Mouse (Mus musculus): Measurements from ENCODE around the gene Cd209e.
"Not testable (repeated sequence)": the region's sequence is repeated elsewhere in the genome, so short reads cannot be mapped to it uniquely, and the experiment has no call there.

The Cd209e gene

DNA sequence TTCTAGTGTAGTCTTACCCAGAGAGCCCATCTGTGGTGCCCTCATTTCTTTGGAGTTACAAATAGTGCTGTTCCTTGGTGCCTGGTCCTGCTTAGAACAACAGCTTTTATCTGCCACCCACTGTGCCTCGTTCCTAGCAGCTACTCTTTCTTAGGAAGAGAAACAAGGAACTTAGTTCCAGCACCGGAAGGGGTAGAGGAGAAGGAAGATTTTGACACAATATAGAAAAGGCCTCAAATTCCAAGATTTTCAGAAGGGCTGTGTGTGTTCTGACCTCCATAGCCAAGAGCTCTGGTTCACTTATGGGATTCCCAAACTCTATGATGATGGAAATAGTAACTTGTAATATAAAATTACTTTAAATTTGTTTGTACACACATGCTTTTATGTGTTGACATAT, at the start of gene Cd209e:
Gene Cd209e (minus strand): TSS at position 101 of the 400 bp plus-strand sequence.
- DNase-seq = no peak

DNA sequence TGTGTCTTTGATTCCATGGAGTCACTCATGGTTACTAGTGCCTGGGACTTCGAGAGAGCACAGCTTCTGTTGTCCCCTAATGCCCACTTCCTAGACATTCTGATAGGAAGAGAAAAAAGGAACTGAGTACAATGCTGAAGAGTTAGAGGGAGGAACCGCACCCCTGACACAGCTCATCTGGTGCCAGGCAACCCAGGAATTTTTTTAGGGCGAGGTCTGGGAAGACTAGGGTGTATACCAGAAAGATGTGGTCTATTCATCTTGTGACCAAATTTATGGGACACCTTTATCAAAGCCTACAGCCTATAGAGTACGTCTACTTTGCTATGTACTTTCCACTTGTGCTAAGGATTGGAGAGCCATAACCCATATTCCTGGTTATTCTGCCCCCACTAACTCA, 24.3 kb upstream of the Cd209e start, which contains the start of gene Cd209d:
Gene Cd209d (minus strand): TSS at position 101 of the 400 bp plus-strand sequence.
- no peak for DNase-seq

DNA sequence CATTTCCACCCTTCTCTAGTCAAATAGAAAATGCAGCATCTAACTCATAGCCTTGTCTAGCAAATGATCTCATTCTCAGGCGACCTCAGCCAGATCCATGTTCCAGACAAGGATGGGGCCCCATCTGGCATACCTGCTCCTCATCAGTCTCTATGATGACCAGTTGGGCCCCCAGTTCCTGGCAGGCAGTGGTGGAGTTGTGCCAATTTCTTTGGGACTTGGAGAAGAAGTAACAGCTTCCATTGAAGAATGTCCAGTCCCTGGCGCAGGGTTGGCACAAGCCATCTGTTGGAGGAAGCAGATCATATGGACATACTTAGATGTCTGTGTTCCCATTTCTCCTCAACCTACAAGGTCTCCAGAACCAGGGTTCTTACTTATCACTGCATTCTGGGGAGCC, 22.0 kb upstream of the Cd209e start:
- DNase-seq = peak; percentile 39 to 69

DNA sequence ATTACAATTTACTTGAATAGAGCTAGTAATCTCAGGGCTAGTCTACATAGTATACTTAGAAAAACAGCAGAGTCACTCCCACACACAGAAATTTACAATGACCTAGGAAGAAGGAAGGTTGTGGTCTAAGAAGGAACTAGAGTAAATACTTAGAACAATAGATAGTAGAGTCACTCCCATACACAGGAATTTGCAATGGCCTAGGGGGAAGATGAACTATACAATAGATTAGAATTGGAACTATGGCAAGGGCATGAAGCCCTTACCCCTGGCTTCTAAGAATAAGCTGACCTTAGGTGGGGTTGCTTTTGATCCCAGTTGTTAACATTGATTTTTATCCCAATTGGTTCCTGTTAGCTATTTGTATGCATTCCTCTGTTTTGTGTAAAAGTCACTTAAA, 8.6 kb upstream of the Cd209e start:
- DNase-seq = not testable (repeated sequence)

DNA sequence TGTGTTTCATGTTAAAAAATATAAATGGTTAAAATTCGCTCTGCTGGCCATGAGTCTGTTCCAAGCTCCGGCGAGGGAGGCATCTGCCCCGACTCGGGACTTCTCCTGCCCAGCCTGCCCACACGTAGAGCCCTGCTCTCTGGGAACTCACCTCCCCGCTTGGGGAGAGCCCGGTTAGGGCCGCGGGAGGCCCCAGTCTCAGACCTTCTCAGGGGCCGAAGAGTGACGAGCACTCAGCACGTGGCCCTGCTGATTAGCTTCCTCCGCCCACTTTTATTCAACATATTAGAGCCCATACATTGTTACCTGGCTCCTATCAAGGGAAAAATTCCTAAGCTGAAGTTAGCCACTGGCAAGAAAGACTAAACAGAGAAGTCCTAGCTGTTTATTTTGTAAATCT, 51.0 kb downstream of the Cd209e start:
- peak; percentile 16 to 28 for DNase-seq
